Mouse (Mus musculus): Measurements from ENCODE around the gene Icmt. TPM values are rescaled to one million over a fixed set of nuclear protein-coding genes. Genes with fewer than 3 reads are reported as not detected.

The Icmt gene
- polyA plus RNA-seq, 1 experiment from 2014 or later, result 16.9 TPM

GRCm38 (mm10) chr4:152267748-152268369 is 29.2 kb upstream of the Icmt start:
- no peak overlapping the region for H3K9ac ChIP-seq (replicated peaks; ENCODE audit: low read depth)
- peaks cover 4% of the 10 kb centered on the region; the same call in 1 of the 2 replicates for H3K4me1 ChIP-seq (ENCODE audit: insufficient read depth, low read depth, low read length)
- H3K9me3 ChIP-seq (ENCODE audit: low read length), result no peaks in the 10 kb centered on the region
- H3K36me3 ChIP-seq (ENCODE audit: insufficient read depth, low read length), result no peaks in the 10 kb centered on the region
- peak; percentile 38 for DNase-seq (ENCODE audit: low spot score)
- peak; percentile 16 for ATAC-seq
- TF ChIP-seq CTCF (IDR thresholded peaks at IDR 0.05) (no peak), EP300 (IDR thresholded peaks at IDR 0.05) (no peak)
- H3K27me3 ChIP-seq (replicated peaks; ENCODE audit: insufficient read depth, low read length), result no peaks in the 10 kb centered on the region
- 44% methylated on average over 13 of the region's 13 CpGs for WGBS
- H3K27ac ChIP-seq (ENCODE audit: low read length), result no peak overlapping the region
- no peak overlapping the region for H3K4me2 ChIP-seq (replicated peaks; ENCODE audit: low read depth, low read length)
- H3K4me3 ChIP-seq (ENCODE audit: low read depth, low read length), result no peak overlapping the region

DNA sequence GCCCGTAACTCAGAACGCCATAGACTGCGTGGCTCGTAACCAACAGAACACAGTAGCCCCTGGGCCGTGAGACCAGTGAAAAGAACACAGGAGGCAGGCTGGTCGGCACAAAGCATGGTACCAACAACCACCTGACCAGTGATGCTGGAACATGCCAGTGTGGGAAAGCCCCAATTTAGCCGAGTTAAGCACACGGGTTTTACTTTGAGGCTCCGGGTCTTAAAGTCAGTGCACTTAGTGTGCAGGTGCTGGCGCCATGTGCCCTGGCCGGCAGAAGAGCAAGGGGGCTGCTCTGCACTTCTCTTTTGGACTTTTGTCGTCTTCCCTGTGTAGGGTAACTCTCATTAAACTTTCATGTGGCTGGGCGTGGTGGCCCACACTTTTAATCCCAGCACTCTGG is 27.1 kb upstream of the Icmt start:
- Histone ChIP-seq H3K4me3 (ENCODE audit: low read depth, low read length) (no peak overlapping the region), H3K27ac (ENCODE audit: low read length) (no peak overlapping the region), H3K27me3 (replicated peaks; ENCODE audit: insufficient read depth, low read length) (peaks cover 7% of the 10 kb centered on the region), H3K9me3 (ENCODE audit: low read length) (no peaks in the 10 kb centered on the region), H3K4me1 (ENCODE audit: insufficient read depth, low read depth, low read length) (no peaks in the 10 kb centered on the region; the same call in 1 of the 2 replicates), H3K4me2 (replicated peaks; ENCODE audit: low read depth, low read length) (no peak overlapping the region), H3K9ac (replicated peaks; ENCODE audit: low read depth) (no peak overlapping the region), H3K36me3 (ENCODE audit: insufficient read depth, low read length) (no peaks in the 10 kb centered on the region)
- ATAC-seq, result no peak
- DNase-seq (ENCODE audit: low spot score), result no peak
- WGBS, result 90% methylated on average over 13 of the region's 13 CpGs
- TF ChIP-seq CTCF (IDR thresholded peaks at IDR 0.05), result no peak
- TF ChIP-seq EP300 (IDR thresholded peaks at IDR 0.05), result no peak

DNA sequence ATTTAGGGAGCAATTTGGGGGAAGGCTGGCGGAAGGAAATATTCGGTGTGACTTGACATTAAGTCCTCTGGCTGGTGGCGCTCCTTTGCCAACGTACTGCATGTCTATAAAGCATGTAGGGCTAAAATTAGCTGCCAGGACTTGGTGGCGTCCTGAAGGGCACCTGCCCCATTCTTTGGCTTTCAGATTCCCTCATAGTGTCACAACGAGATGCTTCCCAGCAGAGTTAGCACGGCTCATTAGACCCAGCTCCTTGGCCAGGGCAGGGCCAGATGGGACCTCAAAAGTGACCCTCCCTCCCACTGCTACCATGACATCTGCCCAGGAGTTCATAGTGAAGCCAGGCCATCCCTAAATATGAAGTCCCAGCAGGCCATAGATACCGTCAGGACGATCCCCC is 26.4 kb upstream of the Icmt start:
- ATAC-seq (no peak), DNase-seq (ENCODE audit: low spot score) (no peak)
- TF ChIP-seq EP300 (IDR thresholded peaks at IDR 0.05) (no peak), CTCF (IDR thresholded peaks at IDR 0.05) (no peak)
- Histone ChIP-seq H3K4me1 (ENCODE audit: insufficient read depth, low read depth, low read length) (no peaks in the 10 kb centered on the region; the same call in 1 of the 2 replicates), H3K4me3 (ENCODE audit: low read depth, low read length) (no peak overlapping the region), H3K9me3 (ENCODE audit: low read length) (no peaks in the 10 kb centered on the region), H3K27me3 (replicated peaks; ENCODE audit: insufficient read depth, low read length) (peaks cover 7% of the 10 kb centered on the region), H3K36me3 (ENCODE audit: insufficient read depth, low read length) (no peaks in the 10 kb centered on the region), H3K9ac (replicated peaks; ENCODE audit: low read depth) (no peak overlapping the region), H3K4me2 (replicated peaks; ENCODE audit: low read depth, low read length) (no peak overlapping the region), H3K27ac (ENCODE audit: low read length) (no peak overlapping the region)
- WGBS, result 84% methylated on average over 9 of the region's 9 CpGs

DNA sequence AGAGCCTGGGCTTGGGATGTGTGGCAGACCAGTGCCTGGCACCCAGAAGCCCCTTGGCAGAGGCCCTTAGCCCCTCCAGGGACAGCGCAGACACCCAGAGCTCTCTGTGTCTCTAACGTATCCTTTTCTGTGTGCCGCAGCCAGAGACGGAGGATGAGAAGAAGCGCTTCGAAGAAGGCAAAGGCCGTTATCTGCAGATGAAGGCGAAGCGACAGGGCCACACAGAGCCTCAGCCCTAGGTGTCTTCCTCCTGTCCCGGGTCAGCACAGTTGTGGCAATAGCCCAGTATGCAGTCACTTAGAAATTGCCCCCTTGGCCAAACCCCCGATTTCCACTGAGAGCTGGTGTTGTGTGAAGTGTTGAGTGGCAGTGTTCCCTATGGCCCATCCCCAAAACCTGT is 25.7 kb upstream of the Icmt start:
- H3K27me3 ChIP-seq (replicated peaks; ENCODE audit: insufficient read depth, low read length), result peaks cover 7% of the 10 kb centered on the region
- no peak overlapping the region for H3K9ac ChIP-seq (replicated peaks; ENCODE audit: low read depth)
- no peak overlapping the region for H3K27ac ChIP-seq (ENCODE audit: low read length)
- no peaks in the 10 kb centered on the region for H3K9me3 ChIP-seq (ENCODE audit: low read length)
- no peak overlapping the region for H3K4me3 ChIP-seq (ENCODE audit: low read depth, low read length)
- WGBS, result 87% methylated on average over 11 of the region's 11 CpGs
- no peak overlapping the region for H3K4me2 ChIP-seq (replicated peaks; ENCODE audit: low read depth, low read length)
- DNase-seq (ENCODE audit: low spot score) (no peak), ATAC-seq (no peak)
- no peak for TF ChIP-seq CTCF (IDR thresholded peaks at IDR 0.05)
- TF ChIP-seq EP300 (IDR thresholded peaks at IDR 0.05), result no peak
- H3K4me1 ChIP-seq (ENCODE audit: insufficient read depth, low read depth, low read length), result no peaks in the 10 kb centered on the region; the same call in 1 of the 2 replicates
- H3K36me3 ChIP-seq (ENCODE audit: insufficient read depth, low read length), result no peaks in the 10 kb centered on the region

- Histone ChIP-seq H3K9me3 (ENCODE audit: low read length) (no peaks in the 10 kb centered on the region), H3K9ac (replicated peaks; ENCODE audit: low read depth) (no peak overlapping the region), H3K36me3 (ENCODE audit: insufficient read depth, low read length) (no peaks in the 10 kb centered on the region), H3K4me3 (ENCODE audit: low read depth, low read length) (no peak overlapping the region), H3K4me1 (ENCODE audit: insufficient read depth, low read depth, low read length) (no peaks in the 10 kb centered on the region; the same call in 1 of the 2 replicates), H3K27me3 (replicated peaks; ENCODE audit: insufficient read depth, low read length) (peaks cover 7% of the 10 kb centered on the region), H3K27ac (ENCODE audit: low read length) (no peak overlapping the region; the same call in 1 of the 2 replicates), H3K4me2 (replicated peaks; ENCODE audit: low read depth, low read length) (no peak overlapping the region)
- DNase-seq (ENCODE audit: low spot score), result no peak
- TF ChIP-seq CTCF (IDR thresholded peaks at IDR 0.05), result no peak
- TF ChIP-seq EP300 (IDR thresholded peaks at IDR 0.05), result no peak
- WGBS, result 57% methylated on average over 7 of the region's 7 CpGs
- ATAC-seq, result no peak; the same call in 1 of the 2 replicates
These were observed 25.0 kb upstream of the Icmt start for GRCm38 (mm10) chr4:152272006-152272405.

DNA sequence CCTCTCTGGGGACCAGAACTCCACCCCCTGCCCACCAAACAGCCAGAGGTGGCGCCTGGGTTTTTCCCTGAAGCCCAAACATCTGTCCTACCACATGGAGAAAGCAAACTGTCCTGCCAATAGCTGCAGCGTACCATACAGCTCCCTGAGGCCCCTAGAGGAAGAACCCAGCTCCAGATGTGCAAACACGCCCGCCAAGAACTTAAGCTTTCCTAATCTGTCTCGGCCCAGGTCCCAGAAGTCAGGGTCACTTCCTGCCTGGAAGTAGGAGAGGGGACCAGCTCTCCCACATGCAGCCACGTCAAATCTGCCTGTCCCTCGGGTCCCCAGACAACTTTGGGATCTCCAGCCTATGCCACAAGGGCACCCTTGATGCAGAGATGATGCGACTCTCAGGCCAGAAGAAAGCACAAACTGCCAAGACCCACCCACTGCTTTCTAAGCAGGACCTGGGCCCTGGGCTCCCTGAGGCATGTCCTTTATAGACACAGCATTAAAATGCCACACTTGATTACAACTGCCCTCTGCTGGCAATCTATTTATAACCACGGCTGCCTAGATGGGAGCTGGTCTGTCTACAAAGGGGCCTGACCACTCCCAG is 24.5 kb upstream of the Icmt start:
- 20% methylated on average over 9 of the region's 9 CpGs for WGBS

More for the DNA sequence above, 24.5 kb upstream of the Icmt start:
- H3K27me3 ChIP-seq (replicated peaks; ENCODE audit: insufficient read depth, low read length), result peaks cover 7% of the 10 kb centered on the region
- H3K36me3 ChIP-seq (ENCODE audit: insufficient read depth, low read length), result no peaks in the 10 kb centered on the region
- H3K4me3 ChIP-seq (ENCODE audit: low read depth, low read length), result no peak overlapping the region
- ATAC-seq, result peak; percentile 65
- no peak overlapping the region for H3K9ac ChIP-seq (replicated peaks; ENCODE audit: low read depth)
- H3K9me3 ChIP-seq (ENCODE audit: low read length), result no peaks in the 10 kb centered on the region
- peak overlapping the region; percentile 79 for H3K27ac ChIP-seq (ENCODE audit: low read length)
- DNase-seq (ENCODE audit: low spot score), result peak; percentile 86
- H3K4me2 ChIP-seq (replicated peaks; ENCODE audit: low read depth, low read length), result no peak overlapping the region
- H3K4me1 ChIP-seq (ENCODE audit: insufficient read depth, low read depth, low read length), result no peaks in the 10 kb centered on the region; the same call in 1 of the 2 replicates
- TF ChIP-seq CTCF (IDR thresholded peaks at IDR 0.05) (peak; percentile 54), EP300 (IDR thresholded peaks at IDR 0.05) (no peak)
